Mouse (Mus musculus): ENCODE data around the gene Adra2b.

Adra2b gene

GRCm38 (mm10) chr2:127362459-127363281 is at the start of gene Adra2b:
Adra2b (plus strand) TSS chr2:127363208.
- ChIA-PET POLR2A (interaction anchor here in 3 of 4 experiments (0.6 to 2.9 kb wide), 40 partner anchors 8 to 628 kb away, joined by 3 to 19 read pairs (median 4); partner anchors contain the start of genes Fahd2a (in 3 of the 3), Gpat2 (in 3 of the 3), Dusp2 (in 2 of the 3) and Mrps5 (in 1 of the 3)), CTCF (interaction anchor here (0.6 to 3.4 kb wide), 51 partner anchors 10 to 892 kb away, joined by 3 to 20 read pairs (median 4); partner anchors contain the start of genes Gpat2 (in 2 of the 4), Dusp2 (in 1 of the 4) and Fahd2a (in 1 of the 4))

DNA sequence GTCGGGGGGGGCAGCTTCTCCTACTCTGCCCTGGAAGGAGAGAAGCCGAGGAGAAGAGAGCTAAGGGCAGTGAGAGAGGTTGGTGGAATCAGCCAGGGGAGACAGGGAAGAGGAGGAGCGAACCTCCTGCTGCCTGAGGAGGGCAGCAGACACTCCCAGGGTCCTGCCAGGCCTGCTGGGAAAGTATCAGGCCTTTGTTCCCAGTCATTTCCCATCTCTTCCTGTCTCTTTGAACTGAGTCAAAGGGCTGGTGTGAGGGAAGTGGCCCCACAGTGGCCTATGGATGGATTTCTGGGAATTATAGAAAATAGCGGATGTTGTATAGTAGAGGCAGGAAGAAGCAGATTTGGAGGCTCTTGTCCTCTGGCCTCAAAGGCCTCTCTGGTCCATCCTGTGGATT is 49.1 kb upstream of the Adra2b start:
- POLR2A ChIA-PET, result interaction anchor here in 2 of 4 experiments (0.9 to 1.7 kb wide), 4 partner anchors 13 to 271 kb away, joined by 3 to 6 read pairs (median 4); no protein-coding TSS in a partner anchor
- CTCF ChIA-PET, result interaction anchor here in 1 of 4 experiments (1.0 to 1.4 kb wide), 3 partner anchors 15 to 28 kb away, joined by 3 to 4 read pairs (median 3); partner anchors contain the start of gene Dusp2

DNA sequence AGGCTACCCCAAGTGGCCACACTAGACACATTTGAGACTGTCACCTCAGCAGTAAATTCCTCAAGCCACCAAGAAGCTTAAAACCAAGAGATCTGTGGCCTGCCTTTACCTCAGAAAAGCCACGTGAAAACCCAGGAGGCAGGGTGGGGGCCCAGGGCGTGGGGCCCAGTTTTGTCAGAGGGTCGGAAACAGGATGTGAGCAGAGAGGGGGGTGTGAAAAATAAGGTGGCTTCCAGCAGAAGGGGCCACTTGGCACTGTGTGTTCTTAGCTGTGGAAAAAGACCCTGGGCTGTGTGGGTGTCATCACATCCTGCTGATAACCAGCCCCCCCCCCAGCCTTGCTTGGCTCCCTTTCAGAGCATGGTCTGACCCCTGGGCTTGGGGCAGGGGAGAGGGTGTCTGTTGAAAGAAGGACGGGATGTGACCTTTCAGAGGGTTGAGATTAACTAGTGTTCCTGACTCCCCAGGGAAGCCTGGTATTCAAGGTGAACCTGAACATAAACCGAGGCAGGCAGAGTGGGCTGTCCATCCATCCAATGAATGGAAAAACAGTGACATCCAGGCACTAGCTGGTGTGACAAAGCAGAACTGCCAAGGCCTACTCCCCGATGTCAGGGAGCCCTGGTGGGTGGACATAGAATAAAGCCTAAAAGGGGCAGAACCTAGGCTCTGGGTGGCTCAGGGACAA is 48.4 kb upstream of the Adra2b start:
- CTCF ChIA-PET, result interaction anchor here in 1 of 4 experiments (1.4 kb wide), 1 partner anchor 22 kb away, joined by 3 read pairs; the partner anchor contains the start of gene Dusp2
- POLR2A ChIA-PET, result interaction anchor here in 2 of 4 experiments (0.9 to 1.7 kb wide), 5 partner anchors 12 to 270 kb away, joined by 3 to 6 read pairs (median 3); no protein-coding TSS in a partner anchor

- CTCF ChIA-PET, result no interaction called here
- POLR2A ChIA-PET, result interaction anchor here in 1 of 4 experiments (1.7 kb wide), 1 partner anchor 11 kb away, joined by 6 read pairs; no protein-coding TSS in a partner anchor
Observed at GRCm38 (mm10) chr2:127315155-127315470, 47.9 kb upstream of the Adra2b start.

DNA sequence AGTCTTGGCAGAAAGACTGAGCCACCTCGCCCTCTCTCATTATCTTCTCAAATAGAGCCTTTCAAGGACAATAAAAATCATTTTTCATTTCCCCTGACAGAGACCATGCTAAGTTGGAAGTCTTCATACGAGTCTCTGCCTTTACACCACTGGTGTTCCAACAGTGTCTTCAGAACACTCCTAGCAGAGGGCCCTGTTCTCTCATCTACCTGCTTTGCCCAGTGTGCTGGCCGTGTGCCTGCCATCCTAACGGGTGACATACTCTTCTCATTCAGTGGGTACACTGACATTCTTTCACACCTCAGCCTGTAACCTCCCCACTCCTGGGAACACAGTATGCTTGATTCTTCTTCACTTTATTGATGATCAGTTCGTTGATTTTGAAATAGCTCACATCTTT is 46.6 kb upstream of the Adra2b start:
- ChIA-PET CTCF (no interaction called here), POLR2A (interaction anchor here in 1 of 4 experiments (0.5 kb wide), 1 partner anchor 1828 kb away, joined by 3 read pairs; no protein-coding TSS in a partner anchor)

DNA sequence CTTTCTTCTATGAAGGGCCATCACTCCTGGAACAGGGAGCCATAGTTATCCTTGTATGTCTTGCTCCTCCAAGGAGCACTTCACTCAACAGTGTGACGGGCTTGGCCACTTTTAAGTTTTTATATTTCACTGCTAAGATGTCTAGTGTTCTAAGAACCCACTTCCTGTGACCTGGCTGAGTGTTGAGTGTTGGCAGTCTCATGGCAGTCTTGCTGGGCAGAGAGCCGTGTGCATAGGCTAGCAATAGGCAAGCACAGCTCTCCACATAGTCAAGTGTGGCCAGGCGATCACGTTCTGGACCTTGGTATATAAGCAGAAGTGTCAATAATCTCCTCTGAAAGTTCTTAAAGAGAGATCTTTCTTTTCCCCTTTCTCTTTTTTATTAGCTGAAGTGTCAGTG is 44.9 kb upstream of the Adra2b start:
- ChIA-PET CTCF (no interaction called here), POLR2A (no interaction called here)

DNA sequence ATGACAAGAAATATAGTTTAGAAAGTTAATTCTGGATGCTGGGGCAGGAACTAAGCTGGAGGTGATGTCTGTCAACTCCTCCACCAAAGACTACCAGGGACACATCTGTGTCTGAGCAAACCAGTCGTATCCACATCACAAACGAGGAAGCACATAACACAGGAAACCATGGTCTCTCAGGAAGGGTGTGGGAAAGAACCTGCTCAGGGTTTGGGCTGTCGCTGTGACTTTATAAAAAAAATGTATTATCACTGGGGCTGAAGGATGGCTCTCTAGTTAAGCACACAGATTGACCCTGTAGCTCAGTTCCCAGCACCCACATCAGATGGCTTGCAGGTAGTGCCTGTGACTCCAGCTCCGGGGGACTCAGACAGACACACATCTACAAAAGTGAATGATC is 43.9 kb upstream of the Adra2b start:
- CTCF ChIA-PET, result interaction anchor here in 2 of 4 experiments (0.7 to 1.2 kb wide), 2 partner anchors 182 kb away, joined by 3 to 4 read pairs; no protein-coding TSS in a partner anchor
- POLR2A ChIA-PET, result interaction anchor here in 1 of 4 experiments (0.7 kb wide), 1 partner anchor 339 kb away, joined by 3 read pairs; no protein-coding TSS in a partner anchor

GRCm38 (mm10) chr2:127322671-127323285 is 40.2 kb upstream of the Adra2b start:
- ChIA-PET CTCF (interaction anchor here in 1 of 4 experiments (1.1 kb wide), 1 partner anchor 19 kb away, joined by 3 read pairs; no protein-coding TSS in a partner anchor), POLR2A (interaction anchor here in 1 of 4 experiments (1.0 kb wide), 1 partner anchor 122 kb away, joined by 3 read pairs; the partner anchor contains the start of gene Fahd2a)

- ChIA-PET POLR2A (interaction anchor here in 1 of 4 experiments (0.7 kb wide), 1 partner anchor 55 kb away, joined by 3 read pairs; no protein-coding TSS in a partner anchor), CTCF (no interaction called here)
Observed at GRCm38 (mm10) chr2:127323667-127324066, 39.3 kb upstream of the Adra2b start.

GRCm38 (mm10) chr2:127324456-127324855 is 38.6 kb upstream of the Adra2b start:
- POLR2A ChIA-PET, result interaction anchor here in 3 of 4 experiments (0.6 to 1.4 kb wide), 4 partner anchors 12 to 102 kb away, joined by 3 to 12 read pairs (median 4); partner anchors contain the start of gene Dusp2 (in 1 of the 3)
- CTCF ChIA-PET, result no interaction called here

DNA sequence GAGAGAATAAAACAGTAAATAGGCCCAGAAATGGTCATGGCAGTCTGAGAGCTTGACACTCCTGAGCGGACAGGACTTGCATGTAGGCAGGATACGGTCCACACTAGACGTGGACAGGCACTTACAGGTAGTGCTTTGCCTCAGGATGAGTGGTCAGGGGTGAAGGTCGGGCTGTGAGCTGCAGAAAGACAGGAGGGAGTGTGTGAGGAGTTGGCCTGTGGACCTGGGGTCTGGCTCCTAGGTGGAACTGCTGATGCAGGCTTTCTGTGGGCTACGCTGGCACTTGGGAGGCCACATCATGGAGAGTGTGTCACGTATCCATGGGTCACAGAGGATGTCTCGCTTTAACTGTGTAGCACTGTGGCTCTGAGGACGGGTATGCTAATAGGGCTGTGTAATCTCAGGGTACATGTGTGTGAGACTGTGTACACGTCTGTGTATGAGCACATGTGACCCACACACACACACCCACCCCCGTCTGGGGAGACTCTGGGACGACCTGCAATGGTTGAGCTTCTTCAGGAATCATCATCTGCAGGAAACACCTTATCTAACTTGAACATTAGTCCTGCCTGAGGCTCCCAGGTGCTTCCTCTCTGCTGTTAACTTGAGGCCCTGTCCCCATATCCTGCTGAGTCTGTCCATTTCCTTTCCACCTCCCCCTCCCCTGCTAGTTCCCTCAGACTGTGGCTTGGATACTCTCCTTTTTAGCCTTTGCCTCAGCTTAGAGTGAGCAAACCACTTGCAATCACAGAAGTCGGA is 34.7 kb upstream of the Adra2b start:
- CTCF ChIA-PET, result interaction anchor here in 1 of 4 experiments (1.5 to 1.6 kb wide), 2 partner anchors 13 to 15 kb away, joined by 4 to 8 read pairs; no protein-coding TSS in a partner anchor
- POLR2A ChIA-PET, result interaction anchor here in 2 of 4 experiments (0.9 to 1.4 kb wide), 2 partner anchors 8 to 14 kb away, joined by 3 read pairs; partner anchors contain the start of gene Dusp2 (in 1 of the 2)

DNA sequence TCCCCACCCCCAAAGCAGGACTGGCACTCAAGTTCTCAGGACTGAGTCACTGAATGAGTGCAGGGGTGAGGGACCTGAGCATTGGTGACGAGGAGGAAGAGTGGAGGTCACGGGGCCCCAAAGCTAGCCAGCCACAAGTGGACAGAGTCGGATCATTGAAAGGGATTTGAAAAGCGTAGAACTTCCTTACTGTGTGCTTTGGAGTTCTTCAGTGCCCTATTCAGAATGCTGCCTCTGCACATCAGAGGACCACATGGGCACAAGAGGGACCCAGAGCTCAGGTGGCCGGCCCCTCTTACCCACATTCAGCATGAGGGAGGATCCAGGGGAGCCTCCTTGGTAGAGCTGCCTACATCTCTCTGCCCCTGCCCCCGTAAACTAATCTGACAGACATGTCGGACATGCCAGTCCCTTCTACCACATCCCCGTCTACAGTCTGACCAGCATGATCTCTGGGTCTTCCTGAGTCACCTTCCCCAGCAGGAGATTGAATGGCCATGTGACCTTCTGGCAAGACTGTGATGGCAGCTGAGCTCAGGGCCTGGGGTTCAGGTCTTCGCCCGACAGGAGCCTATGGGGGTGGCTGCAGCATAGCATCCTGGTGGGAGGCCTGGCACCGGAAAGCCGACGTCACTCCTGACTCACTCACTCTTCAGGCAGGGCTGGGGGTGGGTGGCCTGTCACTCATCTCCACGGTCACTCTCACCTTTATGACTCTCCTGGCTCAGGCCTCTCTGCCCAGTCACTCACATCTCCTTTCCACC is 30.0 kb upstream of the Adra2b start:
- ChIA-PET POLR2A (interaction anchor here in 2 of 4 experiments (0.5 to 1.1 kb wide), 3 partner anchors 26 to 27 kb away, joined by 3 to 5 read pairs (median 4); no protein-coding TSS in a partner anchor), CTCF (no interaction called here)

DNA sequence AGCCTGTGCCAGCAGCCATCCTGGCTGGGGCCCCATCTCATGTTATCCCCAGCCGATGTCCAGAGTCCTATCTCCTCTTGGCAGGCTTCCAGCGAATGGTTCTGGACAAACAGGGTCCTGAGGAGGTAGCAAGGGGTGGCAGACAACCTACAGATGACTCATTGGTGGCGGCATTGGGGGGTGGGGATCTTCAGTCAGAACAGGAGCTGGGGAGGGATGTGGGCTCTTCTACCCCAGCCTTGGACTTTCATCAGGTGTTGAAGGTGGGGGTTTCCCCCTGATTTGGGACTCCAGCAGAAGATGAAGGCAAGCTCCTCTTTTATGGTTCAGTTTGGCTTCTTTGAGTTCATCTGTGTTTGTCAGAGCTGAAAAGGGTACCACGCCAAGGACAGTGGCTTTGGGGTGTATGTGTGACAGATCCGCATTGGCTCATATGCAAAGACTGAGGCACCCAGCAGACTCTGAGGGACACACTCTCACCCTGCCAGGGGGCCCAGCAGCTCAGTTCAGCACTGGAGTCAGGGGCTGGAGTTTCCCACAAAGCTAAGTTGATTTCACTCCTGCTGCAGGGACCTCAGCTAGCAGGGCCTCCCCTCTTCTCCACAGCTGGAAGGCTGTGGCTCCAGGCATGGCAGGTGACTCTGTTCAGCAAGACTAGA is 28.9 kb upstream of the Adra2b start:
- POLR2A ChIA-PET, result interaction anchor here in 2 of 4 experiments (0.6 to 2.7 kb wide), 3 partner anchors 29 to 247 kb away, joined by 3 to 9 read pairs (median 3); partner anchors contain the start of genes Adra2b (in 1 of the 2) and Stard7 (in 1 of the 2)
- CTCF ChIA-PET, result interaction anchor here in 2 of 4 experiments (1.1 to 1.3 kb wide), 2 partner anchors 25 to 27 kb away, joined by 3 read pairs; no protein-coding TSS in a partner anchor

- POLR2A ChIA-PET, result interaction anchor here in 2 of 4 experiments (1.1 to 2.7 kb wide), 4 partner anchors 28 to 152 kb away, joined by 3 to 9 read pairs (median 4); partner anchors contain the start of genes Adra2b (in 1 of the 2), Ciao1 (in 1 of the 2), Stard7 (in 1 of the 2) and Tmem127 (in 1 of the 2)
- CTCF ChIA-PET, result interaction anchor here in 3 of 4 experiments (0.5 to 1.3 kb wide), 3 partner anchors 26 to 131 kb away, joined by 3 to 6 read pairs (median 3); no protein-coding TSS in a partner anchor
Observed at GRCm38 (mm10) chr2:127335078-127335541, 27.9 kb upstream of the Adra2b start.

DNA sequence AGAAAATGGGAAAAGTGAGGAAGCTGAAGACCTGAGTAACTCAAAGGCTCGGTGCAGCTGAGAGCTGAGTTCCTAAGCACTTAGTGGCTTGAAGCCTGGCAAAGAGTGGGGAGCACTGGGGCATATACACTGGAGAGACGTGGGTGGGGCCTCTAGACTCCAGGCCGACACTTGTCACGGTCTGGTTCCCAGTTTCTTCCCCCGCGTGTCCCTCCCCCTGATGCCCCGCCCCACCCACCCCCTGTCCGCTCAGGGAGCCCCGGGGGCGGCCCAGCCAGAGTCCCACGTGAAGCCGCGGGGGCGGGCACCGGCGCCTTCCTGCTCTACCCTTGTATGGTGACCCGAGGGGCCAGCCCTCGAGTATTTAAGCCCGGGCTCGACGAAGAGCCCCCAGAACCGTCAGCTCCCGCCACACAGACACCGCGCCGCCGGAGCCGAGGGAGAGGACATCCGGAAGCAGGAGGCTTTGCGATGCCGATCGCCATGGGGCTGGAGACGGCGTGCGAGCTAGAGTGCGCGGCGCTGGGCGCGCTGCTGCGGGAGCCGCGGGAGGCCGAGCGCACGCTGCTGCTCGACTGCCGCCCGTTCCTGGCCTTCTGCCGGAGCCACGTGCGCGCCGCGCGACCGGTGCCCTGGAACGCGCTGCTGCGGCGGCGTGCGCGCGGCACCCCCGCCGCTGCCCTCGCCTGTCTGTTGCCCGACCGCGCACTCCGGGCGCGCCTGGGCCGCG is 27.1 kb upstream of the Adra2b start, which contains the start of gene Dusp2:
TSS of gene Dusp2 (plus strand) at position 393 of the 730 bp plus-strand sequence.
- ChIA-PET POLR2A (interaction anchor here in 2 of 4 experiments (0.7 to 2.7 kb wide), 20 partner anchors 9 to 393 kb away, joined by 3 to 9 read pairs (median 4); partner anchors contain the start of genes Adra2b (in 2 of the 2), Ciao1 (in 2 of the 2), Tmem127 (in 2 of the 2) and Gpat2 (in 1 of the 2)), CTCF (interaction anchor here in 3 of 4 experiments (0.9 to 2.5 kb wide), 6 partner anchors 10 to 28 kb away, joined by 3 to 8 read pairs (median 3); partner anchors contain the start of gene Adra2b (in 2 of the 3))

Data from embryonic stem cell, embryonic (primary cell).